Mouse (Mus musculus) heart, postnatal 0 days (tissue): Measurements from ENCODE around the gene Rgs6. TPM values are rescaled to one million over a fixed set of nuclear protein-coding genes. Genes with fewer than 3 reads are reported as not detected.

Experiments
- ATAC-seq: fragments of 200-750 bp; cut with Nextera tagmentation; 2 replicates; pipeline ENCODE4 v1.8.0; 2017; ENCODE audit warnings: low read depth, moderate number of reproducible peaks, moderate library complexity; ENCODE audit not compliant: insufficient read depth
- DNase-seq: peaks from one replicate; pipeline ENCODE4 v3.0.0-alpha.2; 2016; ENCODE audit warnings: low spot score
- H3K27ac ChIP-seq: fragments of 300-500 bp; sonication (generic); 2 replicates; pipeline ENCODE4 v1.5.1; 2014; ENCODE audit warnings: low read depth, mild to moderate bottlenecking
- H3K27me3 ChIP-seq: fragments of 300-500 bp; sonication (generic); 2 replicates; pipeline ENCODE4 v1.6.1; 2014; ENCODE audit warnings: low read length, mixed read lengths; ENCODE audit not compliant: control insufficient read depth, insufficient read depth
- H3K36me3 ChIP-seq: fragments of 300-500 bp; sonication (generic); replicated peaks from 2 replicates; pipeline ENCODE4 v1.6.1; 2014; ENCODE audit warnings: low read length, mixed read lengths; ENCODE audit not compliant: control insufficient read depth, insufficient read depth
- H3K4me1 ChIP-seq: fragments of 300-500 bp; sonication (generic); 2 replicates; pipeline ENCODE4 v1.6.1; 2014; ENCODE audit warnings: antibody characterized with exemption; ENCODE audit not compliant: control insufficient read depth, insufficient read depth
- H3K4me2 ChIP-seq: fragments of 300-500 bp; sonication (generic); 2 replicates; pipeline ENCODE4 v1.6.1; 2014; ENCODE audit warnings: low read depth, mild to moderate bottlenecking, low read length, moderate library complexity
- H3K4me3 ChIP-seq: fragments of 300-500 bp; sonication (generic); 2 replicates; pipeline ENCODE4 v1.5.1; 2014; ENCODE audit warnings: low read depth, low read length
- H3K9ac ChIP-seq: fragments of 300-500 bp; sonication (generic); replicated peaks from 2 replicates; pipeline ENCODE4 v1.6.1; 2014; ENCODE audit warnings: low read depth, low read length, mixed read lengths
- H3K9me3 ChIP-seq: fragments of 300-500 bp; sonication (generic); replicated peaks from 2 replicates; pipeline ENCODE4 v1.6.1; 2016; ENCODE audit warnings: low read length; ENCODE audit not compliant: control insufficient read depth
- CTCF ChIP-seq: IDR thresholded peaks from 2 replicates; pipeline ENCODE4 v1.5.1; 2016; ENCODE audit warnings: antibody characterized with exemption, control low read depth, low read depth
- EP300 ChIP-seq: IDR thresholded peaks from 2 replicates; pipeline ENCODE4 v1.6.1; 2016; ENCODE audit warnings: antibody characterized with exemption, low read depth
- WGBS: fragments of 180-500 bp; shearing (Covaris S2); extraction: QIAGEN DNeasy Blood & Tissue Kit; methylation state at CpG from one replicate; pipeline ENCODE4 v1.1.7; 2014; 5-methylcytosine and 5-hydroxymethylcytosine counted together
- polyA plus RNA-seq: library from polyadenylated mRNA; unstranded; fragments of >200 nt; fragmentation: Nextera tagmentation; extraction: Ambion mirVana; gene quantifications from 2 replicates; pipeline ENCODE4 v1.2.1, GENCODE M21; 2015
- total RNA-seq: library from RNA; depleted of rRNA; stranded (reverse); fragments of >200 nt; gene quantifications from 2 replicates; pipeline ENCODE4 v1.2.3, GENCODE M21; 2014; ENCODE audit warnings: low replicate concordance

Gene Rgs6
- total and polyA plus RNA-seq, 2 experiments from 2014 or later = 12.1 to 16.5 TPM

DNA sequence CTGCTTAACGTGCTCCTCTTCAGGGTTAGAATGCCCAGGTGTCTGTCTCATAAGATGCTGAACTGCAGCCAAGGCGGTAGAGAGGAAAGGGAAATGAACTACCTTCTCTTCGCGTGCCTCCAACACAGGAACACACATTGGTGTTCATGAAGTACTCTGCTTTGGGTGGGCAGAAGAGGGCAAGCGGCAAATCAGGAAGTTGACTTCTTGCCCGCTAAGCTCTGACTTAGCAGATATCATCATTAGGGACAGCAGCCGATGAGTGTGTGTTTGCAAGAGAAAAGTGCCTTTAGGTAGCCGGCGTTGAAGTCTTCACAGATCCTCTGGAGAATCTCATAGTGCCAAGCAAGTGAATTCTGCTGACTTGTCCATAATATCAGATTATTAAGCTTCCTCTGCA is 562.7 kb downstream of the Rgs6 start:
- Histone ChIP-seq H3K9me3 (no peaks in the 10 kb centered on the region), H3K4me3 (no peak overlapping the region), H3K27ac (no peak overlapping the region), H3K9ac (no peak overlapping the region), H3K36me3 (no peaks in the 10 kb centered on the region), H3K4me2 (no peak overlapping the region), H3K27me3 (no peaks in the 10 kb centered on the region), H3K4me1 (peaks cover 24% of the 10 kb centered on the region)
- DNase-seq (no peak), ATAC-seq (no peak)
- TF ChIP-seq EP300 = no peak
- no peak for TF ChIP-seq CTCF
- WGBS = 85% methylated on average over 9 of the region's 9 CpGs

DNA sequence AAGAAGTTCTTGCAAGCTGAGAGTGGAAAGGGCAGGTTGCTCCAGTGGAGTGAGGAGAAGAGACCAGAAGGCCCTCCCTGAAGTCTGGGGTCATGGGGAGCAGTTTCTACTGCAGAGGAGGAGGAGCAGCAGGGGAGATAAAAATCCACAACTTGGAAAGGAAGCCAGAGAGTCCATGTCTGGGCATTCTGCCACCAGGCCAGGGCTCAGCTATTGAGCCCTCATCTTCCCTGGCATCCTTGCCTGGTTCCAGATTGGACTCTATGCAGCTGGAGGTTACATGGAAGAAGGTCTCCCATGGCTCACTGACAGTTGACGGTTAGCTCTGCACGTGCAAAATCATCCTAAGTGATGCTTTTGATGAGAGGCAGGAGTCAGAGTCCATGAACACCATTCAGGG is 563.4 kb downstream of the Rgs6 start:
- no peak overlapping the region for H3K9ac ChIP-seq
- ATAC-seq (peak; percentile 34; the same call in 1 of the 2 replicates), DNase-seq (no peak)
- no peak overlapping the region for H3K4me3 ChIP-seq
- WGBS = 31% methylated on average over 2 of the region's 2 CpGs
- peaks cover 19% of the 10 kb centered on the region for H3K4me1 ChIP-seq
- no peaks in the 10 kb centered on the region for H3K36me3 ChIP-seq
- no peak overlapping the region for H3K27ac ChIP-seq
- H3K27me3 ChIP-seq = no peaks in the 10 kb centered on the region
- no peaks in the 10 kb centered on the region for H3K9me3 ChIP-seq
- TF ChIP-seq EP300 = no peak
- no peak for TF ChIP-seq CTCF
- H3K4me2 ChIP-seq = no peak overlapping the region

DNA sequence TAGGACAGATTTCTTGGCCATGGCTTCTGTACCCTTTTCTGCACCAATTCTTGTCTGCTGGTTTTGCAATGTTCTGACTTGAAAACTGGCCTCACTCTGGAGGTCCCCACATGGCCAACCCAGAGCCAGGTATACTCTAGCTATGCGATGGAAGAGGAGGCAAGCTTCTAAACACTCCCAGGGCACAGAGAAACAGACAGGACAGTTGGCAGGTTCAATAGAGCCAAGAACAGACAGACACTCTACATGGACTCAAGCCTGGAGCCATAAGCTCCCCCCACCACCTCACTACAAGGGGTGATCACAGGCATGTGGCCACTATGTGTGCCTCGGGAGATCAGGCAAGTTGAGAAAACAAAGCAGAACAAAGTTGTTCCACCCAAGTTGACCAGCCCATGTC is 572.1 kb downstream of the Rgs6 start:
- H3K4me3 ChIP-seq = no peak overlapping the region
- ATAC-seq = no peak
- TF ChIP-seq CTCF (no peak), EP300 (no peak)
- H3K27me3 ChIP-seq = no peaks in the 10 kb centered on the region
- no peaks in the 10 kb centered on the region for H3K36me3 ChIP-seq
- H3K4me1 ChIP-seq = peaks cover 10% of the 10 kb centered on the region
- WGBS = 78% methylated on average over 2 of the region's 2 CpGs
- no peak for DNase-seq
- H3K27ac ChIP-seq = no peak overlapping the region
- no peak overlapping the region for H3K9ac ChIP-seq
- no peak overlapping the region for H3K4me2 ChIP-seq
- no peaks in the 10 kb centered on the region for H3K9me3 ChIP-seq

DNA sequence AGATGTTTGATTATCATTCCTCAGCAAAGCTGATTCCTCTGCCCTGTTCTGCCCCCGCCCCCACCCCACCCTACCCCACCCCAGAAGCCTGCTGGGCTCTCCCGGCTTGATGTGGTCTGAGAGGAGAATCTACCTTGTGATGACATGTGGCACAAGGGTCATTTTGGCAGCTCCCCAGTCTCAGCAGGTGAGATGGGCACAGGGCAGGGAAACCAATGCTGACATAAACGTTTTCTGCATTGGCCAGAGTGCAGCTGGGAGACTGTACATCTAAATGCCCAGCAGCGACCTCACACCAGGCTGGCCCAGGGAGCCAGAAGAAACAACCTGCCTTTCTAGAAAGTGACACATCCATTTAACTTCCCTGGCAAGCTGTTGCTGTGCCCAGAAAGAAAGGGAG is 572.6 kb downstream of the Rgs6 start:
- Histone ChIP-seq H3K9me3 (no peaks in the 10 kb centered on the region), H3K27me3 (no peaks in the 10 kb centered on the region), H3K4me2 (no peak overlapping the region), H3K9ac (no peak overlapping the region), H3K4me3 (no peak overlapping the region), H3K27ac (no peak overlapping the region), H3K36me3 (no peaks in the 10 kb centered on the region), H3K4me1 (peaks cover 10% of the 10 kb centered on the region)
- ATAC-seq (no peak), DNase-seq (no peak)
- TF ChIP-seq CTCF = no peak
- no peak for TF ChIP-seq EP300
- WGBS = 82% methylated on average over 4 of the region's 4 CpGs

DNA sequence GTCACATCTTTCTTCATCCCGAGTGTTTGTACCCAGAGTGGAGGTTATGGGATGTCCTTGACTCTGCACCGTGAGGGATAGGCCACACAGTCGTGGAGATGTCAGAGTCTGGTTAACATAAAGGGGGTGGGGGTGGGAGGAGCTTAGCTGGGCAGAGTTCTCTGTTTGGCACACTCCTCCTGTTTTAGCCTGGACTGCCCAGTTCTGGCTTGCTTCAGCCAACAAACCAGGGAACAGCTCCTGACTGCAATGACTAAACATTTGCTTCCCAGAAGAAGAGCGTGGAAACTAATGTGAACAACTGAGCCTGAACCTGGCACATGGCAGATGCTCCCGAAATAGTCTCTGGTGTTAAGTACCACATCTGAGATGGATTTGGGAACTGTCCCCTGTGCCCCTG is 575.6 kb downstream of the Rgs6 start:
- Histone ChIP-seq H3K27ac (peak overlapping the region; percentile 51), H3K4me3 (no peak overlapping the region), H3K9me3 (no peaks in the 10 kb centered on the region), H3K4me2 (no peak overlapping the region), H3K36me3 (no peaks in the 10 kb centered on the region), H3K9ac (no peak overlapping the region), H3K4me1 (peaks cover 10% of the 10 kb centered on the region), H3K27me3 (no peaks in the 10 kb centered on the region)
- ATAC-seq (peak; percentile 71), DNase-seq (no peak)
- WGBS = 28% methylated on average over 5 of the region's 5 CpGs
- TF ChIP-seq EP300 = no peak
- no peak for TF ChIP-seq CTCF

DNA sequence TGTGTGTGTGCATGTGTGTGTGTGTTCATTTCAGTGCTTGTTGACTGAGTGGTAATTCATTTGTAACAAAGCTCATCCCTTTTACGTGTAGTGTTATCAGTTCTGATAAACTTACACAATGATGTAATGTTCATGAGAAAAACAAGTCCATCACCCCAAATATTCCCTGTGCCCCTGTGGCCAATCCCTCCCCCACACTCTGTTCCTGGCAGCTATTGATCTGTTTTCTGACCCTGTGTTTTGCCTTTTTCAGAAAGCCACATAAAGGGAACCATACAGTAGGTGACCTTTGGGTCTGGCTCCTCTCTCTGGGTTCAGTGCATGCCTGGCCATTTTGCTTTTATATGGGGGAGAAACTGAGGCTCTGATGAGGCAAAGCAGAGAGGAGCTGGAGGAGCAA is 577.0 kb downstream of the Rgs6 start:
- TF ChIP-seq CTCF (no peak), EP300 (no peak)
- DNase-seq (no peak), ATAC-seq (no peak)
- WGBS = 46% methylated on average over 1 of the region's 1 CpGs
- Histone ChIP-seq H3K36me3 (no peaks in the 10 kb centered on the region), H3K9me3 (no peaks in the 10 kb centered on the region), H3K4me1 (peaks cover 19% of the 10 kb centered on the region), H3K9ac (no peak overlapping the region), H3K4me2 (no peak overlapping the region), H3K27ac (no peak overlapping the region), H3K27me3 (no peaks in the 10 kb centered on the region), H3K4me3 (no peak overlapping the region)
